Mouse (Mus musculus): Measurements from ENCODE around the gene Sgms1. TPM values are rescaled to one million over a fixed set of nuclear protein-coding genes. Genes with fewer than 3 reads are reported as not detected.

Gene Sgms1
- polyA plus RNA-seq, 1 experiment: 15.8 TPM

- no peak overlapping the region for H3K27ac ChIP-seq (ENCODE audit: insufficient read depth, low read length)
- no peak for TF ChIP-seq POLR2A (IDR thresholded peaks at IDR 0.05; ENCODE audit: low read depth, low read length)
- no peak for TF ChIP-seq CTCF (IDR thresholded peaks at IDR 0.05; ENCODE audit: extremely low read depth, insufficient read depth, insufficient read length, insufficient replicate concordance)
- no peak for DNase-seq (ENCODE audit: low read depth in 1 of 2, low spot score in 2 of 2)
- H3K4me3 ChIP-seq (ENCODE audit: extremely low read depth, insufficient read depth, insufficient read length): no peak overlapping the region
- no peaks in the 10 kb centered on the region for H3K36me3 ChIP-seq (ENCODE audit: control insufficient read depth, insufficient read depth, low read length)
- no peaks in the 10 kb centered on the region; the same call in 1 of the 2 replicates for H3K4me1 ChIP-seq (ENCODE audit: control insufficient read depth, insufficient read depth, insufficient read length)
- peaks cover 5% of the 10 kb centered on the region for H3K27me3 ChIP-seq (ENCODE audit: control insufficient read depth, insufficient read depth, low read length)
- WGBS: 95% methylated on average over 4 of the region's 4 CpGs
Observed at GRCm38 (mm10) chr19:32393092-32393745, 3.7 kb upstream of the Sgms1 start.

GRCm38 (mm10) chr19:32391441-32391840 is 1.9 kb upstream of the Sgms1 start:
- no peak overlapping the region for H3K27ac ChIP-seq (ENCODE audit: insufficient read depth, low read length)
- no peak for DNase-seq (ENCODE audit: low read depth in 1 of 2, low spot score in 2 of 2)
- H3K27me3 ChIP-seq (ENCODE audit: control insufficient read depth, insufficient read depth, low read length): peaks cover 11% of the 10 kb centered on the region
- no peak overlapping the region for H3K4me3 ChIP-seq (ENCODE audit: extremely low read depth, insufficient read depth, insufficient read length)
- 93% methylated on average over 3 of the region's 3 CpGs for WGBS
- no peaks in the 10 kb centered on the region for H3K36me3 ChIP-seq (ENCODE audit: control insufficient read depth, insufficient read depth, low read length)
- no peaks in the 10 kb centered on the region; the same call in none of the 2 replicates for H3K4me1 ChIP-seq (ENCODE audit: control insufficient read depth, insufficient read depth, insufficient read length)
- TF ChIP-seq POLR2A (IDR thresholded peaks at IDR 0.05; ENCODE audit: low read depth, low read length) (no peak), CTCF (IDR thresholded peaks at IDR 0.05; ENCODE audit: extremely low read depth, insufficient read depth, insufficient read length, insufficient replicate concordance) (no peak)

GRCm38 (mm10) chr19:32390116-32390515 is 602 bp upstream of the Sgms1 start:
- H3K4me3 ChIP-seq (ENCODE audit: extremely low read depth, insufficient read depth, insufficient read length): no peak overlapping the region
- DNase-seq (ENCODE audit: low read depth in 1 of 2, low spot score in 2 of 2): no peak
- peaks cover under 1% of the 10 kb centered on the region for H3K4me1 ChIP-seq (ENCODE audit: control insufficient read depth, insufficient read depth, insufficient read length)
- peaks cover 11% of the 10 kb centered on the region for H3K27me3 ChIP-seq (ENCODE audit: control insufficient read depth, insufficient read depth, low read length)
- 89% methylated on average over 7 of the region's 7 CpGs for WGBS
- no peak overlapping the region for H3K27ac ChIP-seq (ENCODE audit: insufficient read depth, low read length)
- no peak for TF ChIP-seq POLR2A (IDR thresholded peaks at IDR 0.05; ENCODE audit: low read depth, low read length)
- no peak for TF ChIP-seq CTCF (IDR thresholded peaks at IDR 0.05; ENCODE audit: extremely low read depth, insufficient read depth, insufficient read length, insufficient replicate concordance)
- H3K36me3 ChIP-seq (ENCODE audit: control insufficient read depth, insufficient read depth, low read length): no peaks in the 10 kb centered on the region

- TF ChIP-seq CTCF (IDR thresholded peaks at IDR 0.05; ENCODE audit: extremely low read depth, insufficient read depth, insufficient read length, insufficient replicate concordance) (no peak), POLR2A (IDR thresholded peaks at IDR 0.05; ENCODE audit: low read depth, low read length) (no peak)
- Histone ChIP-seq H3K27me3 (ENCODE audit: control insufficient read depth, insufficient read depth, low read length) (peaks cover 11% of the 10 kb centered on the region), H3K36me3 (ENCODE audit: control insufficient read depth, insufficient read depth, low read length) (no peaks in the 10 kb centered on the region), H3K4me3 (ENCODE audit: extremely low read depth, insufficient read depth, insufficient read length) (peak overlapping the region; percentile 85), H3K27ac (ENCODE audit: insufficient read depth, low read length) (peak overlapping the region; percentile 47), H3K4me1 (ENCODE audit: control insufficient read depth, insufficient read depth, insufficient read length) (peaks cover 8% of the 10 kb centered on the region)
- DNase-seq (ENCODE audit: low read depth in 1 of 2, low spot score in 2 of 2): peak in 1 of 2 experiments; percentile 66
- WGBS: under 1% methylated on average over 70 of the region's 75 CpGs
Observed at GRCm38 (mm10) chr19:32388191-32388921, 1.2 kb downstream of the Sgms1 start.

- peaks cover 8% of the 10 kb centered on the region for H3K4me1 ChIP-seq (ENCODE audit: control insufficient read depth, insufficient read depth, insufficient read length)
- peak in 1 of 2 experiments; percentile 33 for DNase-seq (ENCODE audit: low read depth in 1 of 2, low spot score in 2 of 2)
- no peak for TF ChIP-seq CTCF (IDR thresholded peaks at IDR 0.05; ENCODE audit: extremely low read depth, insufficient read depth, insufficient read length, insufficient replicate concordance)
- TF ChIP-seq POLR2A (IDR thresholded peaks at IDR 0.05; ENCODE audit: low read depth, low read length): no peak
- no peaks in the 10 kb centered on the region for H3K36me3 ChIP-seq (ENCODE audit: control insufficient read depth, insufficient read depth, low read length)
- peaks cover 11% of the 10 kb centered on the region for H3K27me3 ChIP-seq (ENCODE audit: control insufficient read depth, insufficient read depth, low read length)
- peak overlapping the region; percentile 85 for H3K4me3 ChIP-seq (ENCODE audit: extremely low read depth, insufficient read depth, insufficient read length)
- no peak overlapping the region for H3K27ac ChIP-seq (ENCODE audit: insufficient read depth, low read length)
- 1% methylated on average over 74 of the region's 74 CpGs for WGBS
Observed at GRCm38 (mm10) chr19:32387403-32388190, 1.9 kb downstream of the Sgms1 start.

- peaks cover 8% of the 10 kb centered on the region for H3K4me1 ChIP-seq (ENCODE audit: control insufficient read depth, insufficient read depth, insufficient read length)
- H3K27ac ChIP-seq (ENCODE audit: insufficient read depth, low read length): no peak overlapping the region
- H3K36me3 ChIP-seq (ENCODE audit: control insufficient read depth, insufficient read depth, low read length): no peaks in the 10 kb centered on the region
- TF ChIP-seq POLR2A (IDR thresholded peaks at IDR 0.05; ENCODE audit: low read depth, low read length): no peak
- TF ChIP-seq CTCF (IDR thresholded peaks at IDR 0.05; ENCODE audit: extremely low read depth, insufficient read depth, insufficient read length, insufficient replicate concordance): no peak
- DNase-seq (ENCODE audit: low read depth in 1 of 2, low spot score in 2 of 2): no peak
- H3K27me3 ChIP-seq (ENCODE audit: control insufficient read depth, insufficient read depth, low read length): peaks cover 11% of the 10 kb centered on the region
- peak overlapping the region; percentile 85; the same call in 1 of the 2 replicates for H3K4me3 ChIP-seq (ENCODE audit: extremely low read depth, insufficient read depth, insufficient read length)
- whole genome bisulfite sequencing: 22% methylated on average over 19 of the region's 19 CpGs
Observed at GRCm38 (mm10) chr19:32386556-32387402, 2.7 kb downstream of the Sgms1 start.
